Mouse (Mus musculus): ENCODE measurements around the gene Hectd4. TPM values are rescaled to one million over a fixed set of nuclear protein-coding genes. Genes with fewer than 3 reads are reported as not detected.
A peak's percentile ranks its signal among the peaks of the same experiment; 100 is the strongest.
"Not testable (repeated sequence)": the region's sequence is repeated elsewhere in the genome, so short reads cannot be mapped to it uniquely, and the experiment has no call there.

Hectd4 gene
- polyA plus RNA-seq, 1 experiment from 2014 or later: 3.8 TPM

DNA sequence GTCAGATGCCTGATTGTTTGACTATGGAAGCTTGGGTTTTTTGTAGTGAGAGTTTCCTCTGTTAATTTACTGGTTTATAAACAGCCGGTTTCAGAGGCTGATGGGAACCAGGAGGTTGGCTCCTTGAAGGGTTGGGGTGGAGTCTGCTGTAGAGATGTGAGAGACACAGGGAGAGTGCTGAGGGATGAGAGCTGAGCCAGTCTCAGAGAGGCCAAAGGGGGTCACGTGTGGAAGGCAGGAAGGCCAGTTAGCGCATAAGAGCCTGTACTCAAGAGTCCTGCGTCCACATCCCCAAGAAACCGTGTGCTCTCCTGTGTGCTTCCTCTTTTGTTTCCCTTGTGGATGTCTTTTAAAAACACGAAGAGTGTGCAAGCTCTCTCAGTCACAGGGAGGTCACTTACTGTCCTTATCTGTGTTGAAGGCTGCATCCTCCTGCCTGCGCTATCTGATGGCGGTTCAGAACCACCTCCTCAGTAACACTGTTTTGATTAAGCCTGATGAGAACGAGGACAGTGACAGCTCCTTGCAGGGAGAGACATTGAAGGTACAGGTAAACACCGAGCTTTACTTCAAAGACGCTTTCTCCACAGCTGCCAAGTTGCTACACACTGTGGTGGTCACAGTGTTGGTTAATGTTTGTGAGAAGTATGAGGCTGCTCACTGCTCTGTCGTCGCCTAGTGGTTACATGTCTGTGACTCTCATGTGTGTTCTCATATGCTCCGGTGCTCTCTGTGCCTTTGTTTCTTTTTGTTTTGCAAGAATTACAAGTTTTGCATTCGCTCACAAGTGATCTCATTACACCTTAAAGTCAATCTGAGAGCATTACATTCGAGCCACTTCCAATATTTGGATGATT lies 72.5 kb downstream of the Hectd4 start:
- Histone ChIP-seq H3K27ac (ENCODE audit: low read length) (no peak overlapping the region), H3K9me3 (ENCODE audit: low read length) (no peaks in the 10 kb centered on the region), H3K27me3 (ENCODE audit: insufficient read depth, low read length) (no peaks in the 10 kb centered on the region), H3K4me3 (ENCODE audit: low read length) (no peak overlapping the region), H3K36me3 (ENCODE audit: insufficient read depth, low read length) (peaks cover 20% of the 10 kb centered on the region), H3K9ac (replicated peaks; ENCODE audit: low read length) (no peak overlapping the region), H3K4me1 (ENCODE audit: insufficient read depth, low read length) (no peaks in the 10 kb centered on the region), H3K4me2 (replicated peaks; ENCODE audit: low read depth, low read length) (no peak overlapping the region)
- WGBS: 75% methylated on average over 16 of the region's 16 CpGs
- no peak for ATAC-seq (ENCODE audit: low FRiP score, low TSS enrichment)

DNA sequence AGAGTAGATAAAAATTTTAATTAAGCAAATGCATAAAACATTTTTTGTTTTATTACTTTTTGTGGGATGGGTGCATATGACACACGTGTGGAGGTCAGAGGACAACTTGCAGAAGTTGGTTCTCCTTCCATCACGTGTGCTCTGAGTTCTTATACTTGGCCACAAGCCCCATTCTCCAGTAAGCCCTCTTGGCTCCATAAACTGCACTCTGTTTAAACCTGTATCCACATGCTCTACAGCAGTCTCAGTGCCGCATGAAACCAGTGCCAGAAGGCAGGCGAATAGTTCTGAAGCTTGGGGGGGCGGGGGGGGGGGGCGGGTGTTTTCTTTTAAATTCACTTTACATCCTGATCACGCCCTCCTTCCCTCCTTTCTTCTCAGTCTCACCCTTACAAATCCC lies 85.0 kb downstream of the Hectd4 start:
- Histone ChIP-seq H3K4me3 (ENCODE audit: low read length) (no peak overlapping the region), H3K4me2 (replicated peaks; ENCODE audit: low read depth, low read length) (no peak overlapping the region), H3K36me3 (ENCODE audit: insufficient read depth, low read length) (peaks cover 65% of the 10 kb centered on the region), H3K4me1 (ENCODE audit: insufficient read depth, low read length) (no peaks in the 10 kb centered on the region), H3K9me3 (ENCODE audit: low read length) (no peaks in the 10 kb centered on the region), H3K27me3 (ENCODE audit: insufficient read depth, low read length) (no peaks in the 10 kb centered on the region), H3K9ac (replicated peaks; ENCODE audit: low read length) (no peak overlapping the region), H3K27ac (ENCODE audit: low read length) (no peak overlapping the region)
- no peak for ATAC-seq (ENCODE audit: low FRiP score, low TSS enrichment)
- 91% methylated on average over 7 of the region's 7 CpGs for WGBS

DNA sequence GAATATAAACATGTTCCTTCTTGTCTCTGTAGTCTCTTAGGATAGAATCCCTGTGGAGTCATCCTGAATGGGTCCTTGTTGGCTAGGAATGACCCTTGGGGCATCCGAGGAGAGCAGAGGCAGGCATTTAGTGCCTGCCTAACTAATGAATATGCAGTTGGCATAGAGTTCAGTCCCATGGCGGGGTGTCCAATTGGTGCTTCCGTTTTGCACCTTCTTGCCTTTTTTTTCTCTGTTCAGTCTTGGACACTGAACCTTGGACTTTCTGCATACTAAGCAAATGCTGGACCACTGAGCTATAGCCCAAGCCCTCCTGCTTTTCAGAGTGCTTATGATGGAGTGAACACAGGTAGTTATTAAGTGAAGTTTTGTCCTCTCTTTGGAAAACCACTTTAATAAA lies 87.6 kb downstream of the Hectd4 start:
- no peaks in the 10 kb centered on the region for H3K9me3 ChIP-seq (ENCODE audit: low read length)
- WGBS: 81% methylated on average over 3 of the region's 3 CpGs
- no peak overlapping the region for H3K4me2 ChIP-seq (replicated peaks; ENCODE audit: low read depth, low read length)
- no peak overlapping the region for H3K9ac ChIP-seq (replicated peaks; ENCODE audit: low read length)
- no peaks in the 10 kb centered on the region for H3K27me3 ChIP-seq (ENCODE audit: insufficient read depth, low read length)
- H3K27ac ChIP-seq (ENCODE audit: low read length): no peak overlapping the region
- H3K36me3 ChIP-seq (ENCODE audit: insufficient read depth, low read length): peaks cover 72% of the 10 kb centered on the region
- H3K4me3 ChIP-seq (ENCODE audit: low read length): no peak overlapping the region
- no peaks in the 10 kb centered on the region for H3K4me1 ChIP-seq (ENCODE audit: insufficient read depth, low read length)
- no peak for ATAC-seq (ENCODE audit: low FRiP score, low TSS enrichment)

DNA sequence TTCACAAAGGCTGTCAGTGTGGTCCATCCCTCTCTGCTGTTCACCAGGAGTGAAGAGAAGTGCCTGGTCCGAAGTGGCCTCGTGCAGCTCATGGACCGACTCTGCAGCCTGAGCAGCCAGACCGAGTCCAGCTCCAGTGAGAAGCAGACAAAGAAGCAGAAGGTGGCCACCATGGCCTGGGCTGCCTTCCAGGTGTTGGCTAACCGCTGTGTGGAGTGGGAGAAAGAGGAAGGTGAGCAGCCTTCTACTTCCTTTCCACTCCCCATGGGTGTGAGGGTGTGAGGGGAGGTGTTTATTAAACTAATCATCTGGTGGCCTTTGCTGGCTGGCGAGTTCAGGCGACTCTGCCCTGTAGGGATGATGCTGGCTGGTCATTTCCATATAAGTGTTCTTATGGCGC lies 91.6 kb downstream of the Hectd4 start:
- Histone ChIP-seq H3K9ac (replicated peaks; ENCODE audit: low read length) (no peak overlapping the region), H3K4me2 (replicated peaks; ENCODE audit: low read depth, low read length) (no peak overlapping the region), H3K4me3 (ENCODE audit: low read length) (no peak overlapping the region), H3K4me1 (ENCODE audit: insufficient read depth, low read length) (no peaks in the 10 kb centered on the region), H3K27ac (ENCODE audit: low read length) (no peak overlapping the region), H3K9me3 (ENCODE audit: low read length) (no peaks in the 10 kb centered on the region), H3K27me3 (ENCODE audit: insufficient read depth, low read length) (no peaks in the 10 kb centered on the region), H3K36me3 (ENCODE audit: insufficient read depth, low read length) (peaks cover 72% of the 10 kb centered on the region)
- ATAC-seq (ENCODE audit: low FRiP score, low TSS enrichment): no peak
- 96% methylated on average over 8 of the region's 8 CpGs for WGBS

DNA sequence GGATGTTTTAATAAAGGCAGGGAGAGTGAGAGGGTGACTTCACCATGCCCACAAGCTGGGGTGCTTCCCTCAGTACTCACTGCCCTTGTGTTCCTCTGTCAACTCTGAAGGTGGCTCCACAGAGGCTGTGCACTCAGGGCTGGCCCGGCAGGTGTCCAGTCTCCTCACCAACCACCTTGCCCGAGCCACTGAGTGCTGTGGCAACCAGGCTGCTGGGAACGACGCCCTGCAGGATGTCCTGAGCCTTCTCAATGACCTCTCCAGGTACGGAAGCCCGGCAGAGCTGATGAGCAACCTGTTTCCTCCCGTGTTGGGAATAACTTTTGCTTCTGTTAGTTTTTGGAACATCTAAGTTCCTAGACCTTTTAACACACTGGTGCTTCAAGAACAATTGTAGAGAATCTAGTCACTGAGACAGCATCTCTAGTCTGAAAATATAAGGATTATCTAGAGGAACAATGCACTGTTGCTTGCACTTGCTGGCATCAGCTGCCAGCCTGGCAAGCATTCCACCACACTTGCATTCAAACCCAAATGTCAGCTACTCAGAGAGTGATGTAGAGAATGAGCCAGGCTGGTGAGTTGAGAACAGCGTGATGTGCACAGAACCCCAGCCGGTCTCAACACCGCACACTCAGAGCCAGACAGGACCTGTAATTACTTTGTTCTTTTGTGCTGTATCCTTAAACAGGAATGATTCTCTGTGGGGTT lies 93.9 kb downstream of the Hectd4 start:
- 92% methylated on average over 10 of the region's 10 CpGs for WGBS
- no peaks in the 10 kb centered on the region for H3K27me3 ChIP-seq (ENCODE audit: insufficient read depth, low read length)

DNA sequence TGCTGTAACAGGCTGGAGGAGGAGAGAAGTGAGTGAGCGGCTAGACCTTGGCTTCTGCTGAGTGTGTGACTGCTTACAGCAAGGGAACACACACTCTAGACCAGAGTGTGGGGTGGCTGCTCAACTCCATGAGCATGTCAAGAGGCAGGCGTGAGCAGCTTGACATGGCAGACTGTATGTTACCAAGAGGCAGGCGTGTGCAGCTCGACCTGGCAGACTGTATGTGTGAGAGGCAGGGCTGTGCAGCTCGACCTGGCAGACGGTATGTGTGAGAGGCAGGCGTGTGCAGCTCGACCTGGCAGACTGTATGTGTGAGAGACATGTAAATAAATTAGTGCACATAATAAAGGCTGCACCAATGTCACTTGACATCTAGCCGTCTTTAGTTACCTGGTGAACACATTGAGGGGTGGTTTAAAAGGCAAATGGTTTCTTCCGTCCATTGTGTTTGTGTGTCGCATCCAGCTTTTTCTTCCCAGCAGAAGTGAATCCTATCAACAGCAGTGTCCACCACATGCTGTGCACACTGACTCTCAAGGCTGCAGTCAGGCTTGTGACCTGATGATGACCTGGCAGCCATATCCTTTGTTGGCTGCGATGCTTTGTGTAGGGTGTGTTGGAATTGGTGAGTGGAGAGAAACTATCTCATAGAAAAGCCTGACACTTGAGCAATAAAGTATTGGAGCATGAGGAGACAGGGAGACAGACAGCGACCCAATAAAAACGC lies 106.2 kb downstream of the Hectd4 start:
- H3K27me3 ChIP-seq (ENCODE audit: insufficient read depth, low read length): no peaks in the 10 kb centered on the region
- no peaks in the 10 kb centered on the region for H3K4me1 ChIP-seq (ENCODE audit: insufficient read depth, low read length)
- no peak overlapping the region for H3K4me2 ChIP-seq (replicated peaks; ENCODE audit: low read depth, low read length)
- WGBS: 91% methylated on average over 14 of the region's 14 CpGs
- peaks cover 65% of the 10 kb centered on the region for H3K36me3 ChIP-seq (ENCODE audit: insufficient read depth, low read length)
- H3K27ac ChIP-seq (ENCODE audit: low read length): no peak overlapping the region
- no peak overlapping the region for H3K9ac ChIP-seq (replicated peaks; ENCODE audit: low read length)
- no peak for ATAC-seq (ENCODE audit: low FRiP score, low TSS enrichment)
- H3K4me3 ChIP-seq (ENCODE audit: low read length): no peak overlapping the region
- no peaks in the 10 kb centered on the region for H3K9me3 ChIP-seq (ENCODE audit: low read length)

More for the DNA sequence above, 93.9 kb downstream of the Hectd4 start:
- Histone ChIP-seq H3K4me3 (ENCODE audit: low read length) (no peak overlapping the region), H3K27ac (ENCODE audit: low read length) (no peak overlapping the region), H3K9ac (replicated peaks; ENCODE audit: low read length) (no peak overlapping the region), H3K9me3 (ENCODE audit: low read length) (no peaks in the 10 kb centered on the region), H3K4me1 (ENCODE audit: insufficient read depth, low read length) (no peaks in the 10 kb centered on the region), H3K36me3 (ENCODE audit: insufficient read depth, low read length) (peaks cover 72% of the 10 kb centered on the region), H3K4me2 (replicated peaks; ENCODE audit: low read depth, low read length) (no peak overlapping the region)
- no peak for ATAC-seq (ENCODE audit: low FRiP score, low TSS enrichment)

- no peaks in the 10 kb centered on the region for H3K4me1 ChIP-seq (ENCODE audit: insufficient read depth, low read length)
- H3K27me3 ChIP-seq (ENCODE audit: insufficient read depth, low read length): no peaks in the 10 kb centered on the region
- peak overlapping the region; percentile 74 for H3K27ac ChIP-seq (ENCODE audit: low read length)
- peak overlapping the region; percentile 54 for H3K9ac ChIP-seq (replicated peaks; ENCODE audit: low read length)
- no peaks in the 10 kb centered on the region for H3K9me3 ChIP-seq (ENCODE audit: low read length)
- 68% methylated on average over 11 of the region's 11 CpGs for WGBS
- peak; percentile 39; the same call in 1 of the 2 replicates for ATAC-seq (ENCODE audit: low FRiP score, low TSS enrichment)
- peak overlapping the region; percentile 45 for H3K4me2 ChIP-seq (replicated peaks; ENCODE audit: low read depth, low read length)
- H3K36me3 ChIP-seq (ENCODE audit: insufficient read depth, low read length): peaks cover 60% of the 10 kb centered on the region
- peak overlapping the region; percentile 38 for H3K4me3 ChIP-seq (ENCODE audit: low read length)
Observed at GRCm38 (mm10) chr5:121329333-121330058, 109.5 kb downstream of the Hectd4 start.

GRCm38 (mm10) chr5:121330154-121330816 lies 110.3 kb downstream of the Hectd4 start:
- Histone ChIP-seq H3K4me2 (replicated peaks; ENCODE audit: low read depth, low read length) (peak overlapping the region; percentile 45; the same call in 1 of the 2 replicates), H3K36me3 (ENCODE audit: insufficient read depth, low read length) (peaks cover 64% of the 10 kb centered on the region), H3K27ac (ENCODE audit: low read length) (peak overlapping the region; percentile 35; the same call in 1 of the 2 replicates), H3K4me3 (ENCODE audit: low read length) (peak overlapping the region; percentile 38; the same call in 1 of the 2 replicates)
- H3K4me1 ChIP-seq (ENCODE audit: insufficient read depth, low read length); H3K9ac ChIP-seq (replicated peaks; ENCODE audit: low read length); H3K27me3 ChIP-seq (ENCODE audit: insufficient read depth, low read length); H3K9me3 ChIP-seq (ENCODE audit: low read length): not testable (repeated sequence)
- ATAC-seq (ENCODE audit: low FRiP score, low TSS enrichment): peak; percentile 65
- 28% methylated on average over 2 of the region's 19 CpGs for WGBS

GRCm38 (mm10) chr5:121331731-121332130 lies 111.7 kb downstream of the Hectd4 start:
- Histone ChIP-seq H3K4me3 (ENCODE audit: low read length) (no peak overlapping the region), H3K36me3 (ENCODE audit: insufficient read depth, low read length) (peaks cover 56% of the 10 kb centered on the region), H3K27me3 (ENCODE audit: insufficient read depth, low read length) (no peaks in the 10 kb centered on the region), H3K9me3 (ENCODE audit: low read length) (no peaks in the 10 kb centered on the region), H3K9ac (replicated peaks; ENCODE audit: low read length) (no peak overlapping the region), H3K4me2 (replicated peaks; ENCODE audit: low read depth, low read length) (no peak overlapping the region), H3K27ac (ENCODE audit: low read length) (no peak overlapping the region), H3K4me1 (ENCODE audit: insufficient read depth, low read length) (no peaks in the 10 kb centered on the region)
- ATAC-seq (ENCODE audit: low FRiP score, low TSS enrichment): no peak
- 94% methylated on average over 10 of the region's 10 CpGs for WGBS

All from kidney, embryonic 16.5 days (tissue).